Comparison of ENCODE assay signal across 12 mouse cellular contexts in genomic region chr10:74749446-74749845, GRCm38 (mm10).
DNase-seq lines count a peak whose midpoint lies in the region.
"Had no signal": no experiment of that assay in that cellular context is flagged by ENCODE, and none has a peak within 500 bp of the region (broad histone marks: within the 10 kb centered on the region; RNA-seq: fewer than 3 reads in every experiment).

No protein-coding gene starts in this region.

- peak; percentile 28 for DNase-seq in adrenal gland, adult 8-10 months
- no peak for DNase-seq in adrenal gland, postnatal 4 days (ENCODE audit: low spot score in 2 of 2)
- DNase-seq in adrenal gland, postnatal 14 days = peak; percentile 12
- peak; percentile 12 to 32 for DNase-seq in adrenal gland, postnatal 36 days
- DNase-seq in urinary bladder, postnatal 4 days (ENCODE audit: low spot score in 2 of 2) = no peak
- DNase-seq: cerebellum, adult 11 months; cerebellum, adult 18-20 months; cerebellum, adult 8-10 months; cerebellum, adult 9-11 months; cerebellum, postnatal 14 days; cerebellum, postnatal 36 days; embryo, embryonic 11 days had no signal

Comparison
In these comparisons a context has a peak if more than half of its experiments do, and no peak if none do; other contexts are left out.
1. DNase-seq: peak in adrenal gland, adult 8-10 months (single experiment), adrenal gland, postnatal 14 days (single experiment) and adrenal gland, postnatal 36 days (2 of 2); none in adrenal gland, postnatal 4 days (0 of 2) and urinary bladder, postnatal 4 days (0 of 2).